Mouse (Mus musculus): ENCODE measurements at regions not wholly inside any gene's neighbourhood (a gene's known extent, or its start where the extent isn't known, plus 50 kb on each side); places are given as distances from the start of the nearest gene placed in this dataset.

GRCm38 (mm10) chr16:77695443-77695842, 93.5 kb upstream of the Gm11146 start:
- DNase-seq (ENCODE audit: low spot score) = no peak

GRCm38 (mm10) chr16:77687056-77687839, 85.4 kb upstream of the Gm11146 start:
- no peak for DNase-seq (ENCODE audit: low spot score)

- no peak for DNase-seq (ENCODE audit: low spot score)
Measured at GRCm38 (mm10) chr16:77685651-77686190, 83.8 kb upstream of the Gm11146 start.

GRCm38 (mm10) chr16:77684521-77684920, 82.6 kb upstream of the Gm11146 start:
- no peak for DNase-seq (ENCODE audit: low spot score)

- no peak for DNase-seq (ENCODE audit: low spot score)
Measured at GRCm38 (mm10) chr16:77679234-77679633, 77.3 kb upstream of the Gm11146 start.

- no peak for DNase-seq (ENCODE audit: low spot score)
Measured at GRCm38 (mm10) chr16:77676805-77677204, 74.9 kb upstream of the Gm11146 start.

GRCm38 (mm10) chr16:77675885-77676597, 74.1 kb upstream of the Gm11146 start:
- DNase-seq (ENCODE audit: low spot score) = no peak

DNA sequence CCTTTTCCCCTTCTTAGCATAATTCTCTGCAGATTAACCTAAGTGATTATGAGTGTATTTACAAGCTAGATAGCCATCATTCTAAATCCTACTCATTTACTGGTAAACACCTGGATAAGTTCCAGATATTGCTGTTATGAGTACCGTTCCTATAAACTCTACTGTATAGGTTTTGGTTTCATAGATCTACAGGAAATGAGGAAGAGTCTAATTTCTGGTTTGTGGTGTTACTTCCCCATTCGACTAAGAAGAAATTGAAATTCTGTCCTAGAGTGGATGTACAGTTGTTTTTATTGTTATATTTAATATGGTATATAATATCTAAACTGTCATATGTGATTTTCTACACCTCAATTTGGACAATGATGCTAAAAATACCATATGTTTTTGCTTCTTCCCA, 69.4 kb upstream of the Gm11146 start:
- DNase-seq (ENCODE audit: low spot score) = no peak

DNA sequence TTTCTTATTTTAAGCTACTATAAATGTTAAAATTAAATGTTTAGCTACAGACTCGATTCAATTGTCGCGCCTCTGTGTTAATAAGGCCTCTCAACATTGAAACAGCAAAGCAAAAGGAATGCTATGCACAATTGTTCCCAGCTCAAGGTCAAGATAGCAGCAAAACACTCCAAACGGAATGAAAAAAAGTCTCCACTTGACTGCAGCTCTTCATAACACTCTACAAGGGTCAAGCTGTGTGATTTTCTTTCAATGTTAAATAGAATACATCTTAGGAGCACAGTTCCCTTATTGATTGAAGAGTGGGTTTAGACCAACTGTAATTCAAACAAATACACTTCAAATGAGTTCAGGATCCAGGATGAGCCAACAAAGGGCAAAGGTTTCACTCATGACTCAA, 63.9 kb upstream of the Gm11146 start:
- DNase-seq (ENCODE audit: low spot score) = no peak

DNA sequence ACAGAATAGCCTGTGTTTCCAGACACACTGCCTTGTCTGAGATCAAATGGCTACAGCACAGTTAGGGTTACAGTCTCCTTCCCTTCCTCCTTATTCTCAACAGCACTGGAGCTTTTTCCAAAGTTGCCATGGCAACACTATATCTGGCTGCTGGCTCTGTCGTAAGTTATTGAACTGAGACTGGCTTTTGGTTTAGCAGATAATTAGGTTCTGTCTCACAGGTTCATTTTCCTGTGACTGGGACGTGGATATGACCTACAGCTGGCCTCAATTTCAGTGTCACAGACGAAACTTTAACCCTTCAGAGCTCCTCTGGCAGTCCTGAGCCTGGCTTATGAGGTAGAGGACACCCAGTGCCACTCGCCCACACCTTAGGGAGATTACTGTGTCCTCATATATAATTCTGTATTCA, 60.2 kb upstream of the Gm11146 start:
- no peak for DNase-seq (ENCODE audit: low spot score)

- DNase-seq (ENCODE audit: low spot score) = no peak
Measured at GRCm38 (mm10) chr16:77653306-77653705, 51.4 kb upstream of the Gm11146 start.
